Mouse (Mus musculus) limb, embryonic 14.5 days (tissue): ENCODE measurements around the gene Emp2. TPM values are rescaled to one million over a fixed set of nuclear protein-coding genes. Genes with fewer than 3 reads are reported as not detected.
A peak's percentile ranks its signal among the peaks of the same experiment; 100 is the strongest.

Experiments
- ATAC-seq: fragments of 200-750 bp; cut with Nextera tagmentation; 2 replicates; pipeline ENCODE4 v1.8.0; 2017; ENCODE audit warnings: low read depth, moderate number of reproducible peaks, moderate TSS enrichment; ENCODE audit not compliant: low FRiP score
- DNase-seq: peaks from one replicate; pipeline ENCODE4 v3.0.0-alpha.2; 2015; ENCODE audit warnings: low spot score
- H3K27ac ChIP-seq: fragments of 300-500 bp; sonication (generic); replicated peaks from 2 replicates; pipeline ENCODE4 v1.5.1; 2014; ENCODE audit warnings: low read depth, mild to moderate bottlenecking, low read length, moderate library complexity, mixed read lengths
- H3K27me3 ChIP-seq: fragments of 300-500 bp; sonication (generic); 2 replicates; pipeline ENCODE4 v1.6.1; 2014; ENCODE audit warnings: low read length, mixed read lengths; ENCODE audit not compliant: control insufficient read depth, insufficient read depth
- H3K36me3 ChIP-seq: fragments of 300-500 bp; sonication (generic); 2 replicates; pipeline ENCODE4 v1.6.1; 2014; ENCODE audit warnings: mild to moderate bottlenecking, low read length, moderate library complexity, mixed read lengths; ENCODE audit not compliant: control insufficient read depth, insufficient read depth
- H3K4me1 ChIP-seq: fragments of 300-500 bp; sonication (generic); 2 replicates; pipeline ENCODE4 v1.6.1; 2014; ENCODE audit warnings: antibody characterized with exemption, low read length, mixed read lengths; ENCODE audit not compliant: control insufficient read depth, insufficient read depth
- H3K4me2 ChIP-seq: fragments of 300-500 bp; sonication (generic); replicated peaks from 2 replicates; pipeline ENCODE4 v1.6.1; 2014; ENCODE audit warnings: low read depth, mild to moderate bottlenecking, low read length, moderate library complexity; ENCODE audit not compliant: severe bottlenecking
- H3K4me3 ChIP-seq: fragments of 300-500 bp; sonication (generic); replicated peaks from 2 replicates; pipeline ENCODE4 v1.5.1; 2014; ENCODE audit warnings: low read length
- H3K9ac ChIP-seq: fragments of 300-500 bp; sonication (generic); 2 replicates; pipeline ENCODE4 v1.6.1; 2014; ENCODE audit warnings: mild to moderate bottlenecking, low read depth, low read length, moderate library complexity; ENCODE audit not compliant: severe bottlenecking
- H3K9me3 ChIP-seq: fragments of 300-500 bp; sonication (generic); 2 replicates; pipeline ENCODE4 v1.6.1; 2016; ENCODE audit warnings: low read length; ENCODE audit not compliant: control insufficient read depth
- POLR2A ChIP-seq: fragments of 200-500 bp; IDR thresholded peaks from 2 replicates; pipeline ENCODE4 v1.8.0; 2012; ENCODE audit warnings: inconsistent platforms, mild to moderate bottlenecking, moderate library complexity, borderline replicate concordance; ENCODE audit not compliant: insufficient read depth, insufficient read length; ENCODE audit errors: extremely low read depth
- WGBS: fragments of 180-500 bp; shearing (Covaris S2); extraction: QIAGEN DNeasy Blood & Tissue Kit; methylation state at CpG from one replicate; pipeline ENCODE4 v1.1.7; 2014; 5-methylcytosine and 5-hydroxymethylcytosine counted together
- microRNA-seq: library from miRNA; unstranded; fragments of <30 nt; microRNA quantifications from one replicate; pipeline ENCODE4, GENCODE M21; 2016
- polyA plus RNA-seq, 2 experiments: library from polyadenylated mRNA; depleted of rRNA in 1 of 2; stranded (reverse) in 1 of 2; unstranded in 1 of 2; fragments of >200 nt; fragmentation: Nextera tagmentation in 1 of 2; extraction: Ambion mirVana in 1 of 2; gene quantifications; 2 replicates each; pipeline versions ENCODE4 v1.2.1 to v1.2.3; 2012 to 2014

Emp2 gene
- polyA plus RNA-seq, 2 experiments = 35.2 to 41.7 TPM

DNA sequence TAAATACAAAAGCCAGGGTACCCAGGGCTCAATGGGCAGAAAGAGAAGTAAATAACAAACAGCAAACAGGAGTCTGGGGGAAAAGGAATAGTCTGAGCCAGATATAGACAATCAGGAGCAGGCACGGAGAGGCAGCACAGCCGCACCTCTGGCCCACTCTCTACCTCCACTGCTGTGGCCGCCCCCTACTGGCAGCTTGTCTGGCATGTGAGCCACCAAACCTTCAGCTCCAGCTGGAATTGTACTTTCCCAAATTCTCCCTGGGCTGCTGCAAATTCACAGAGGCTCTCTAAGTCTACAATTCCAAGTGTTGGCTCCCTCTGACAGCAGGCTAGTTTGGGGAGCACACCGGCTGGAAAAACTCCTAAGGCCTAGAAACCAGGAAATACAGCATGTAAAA lies 39.3 kb downstream of the Emp2 start:
- no peak overlapping the region for H3K4me3 ChIP-seq
- H3K9ac ChIP-seq = no peak overlapping the region
- no peak overlapping the region for H3K27ac ChIP-seq
- no peaks in the 10 kb centered on the region for H3K36me3 ChIP-seq
- H3K4me2 ChIP-seq = no peak overlapping the region
- ATAC-seq (no peak), DNase-seq (no peak)
- no peaks in the 10 kb centered on the region for H3K4me1 ChIP-seq
- 69% methylated on average over 4 of the region's 4 CpGs for WGBS
- TF ChIP-seq POLR2A = no peak
- no peaks in the 10 kb centered on the region for H3K27me3 ChIP-seq
- peaks cover 5% of the 10 kb centered on the region; the same call in 1 of the 2 replicates for H3K9me3 ChIP-seq

DNA sequence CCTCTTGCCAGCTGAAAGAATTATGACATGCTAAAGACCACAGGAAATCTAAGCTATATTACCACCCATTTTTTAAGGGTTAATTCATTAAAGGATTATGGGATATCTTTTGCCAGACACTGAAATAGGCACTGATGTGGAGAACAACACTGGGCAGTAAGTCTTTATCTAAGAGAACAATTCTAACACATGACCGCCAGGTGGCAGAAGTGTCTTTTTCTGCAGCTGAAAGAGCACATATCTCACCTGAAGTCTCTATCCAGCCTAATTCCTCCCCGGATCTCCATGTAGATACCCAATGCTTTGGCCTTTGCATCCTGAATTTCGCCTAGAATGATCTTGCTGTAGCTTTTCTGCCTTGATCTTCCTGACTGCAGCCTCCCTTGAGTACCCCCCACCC lies 41.5 kb downstream of the Emp2 start:
- H3K4me1 ChIP-seq = no peaks in the 10 kb centered on the region
- no peak for TF ChIP-seq POLR2A
- H3K27me3 ChIP-seq = no peaks in the 10 kb centered on the region
- no peak overlapping the region for H3K27ac ChIP-seq
- 27% methylated on average over 3 of the region's 3 CpGs for WGBS
- H3K9ac ChIP-seq = no peak overlapping the region
- no peak overlapping the region for H3K4me3 ChIP-seq
- DNase-seq (peak; percentile 71), ATAC-seq (no peak)
- peaks cover 5% of the 10 kb centered on the region; the same call in 1 of the 2 replicates for H3K9me3 ChIP-seq
- no peak overlapping the region for H3K4me2 ChIP-seq
- H3K36me3 ChIP-seq = no peaks in the 10 kb centered on the region

DNA sequence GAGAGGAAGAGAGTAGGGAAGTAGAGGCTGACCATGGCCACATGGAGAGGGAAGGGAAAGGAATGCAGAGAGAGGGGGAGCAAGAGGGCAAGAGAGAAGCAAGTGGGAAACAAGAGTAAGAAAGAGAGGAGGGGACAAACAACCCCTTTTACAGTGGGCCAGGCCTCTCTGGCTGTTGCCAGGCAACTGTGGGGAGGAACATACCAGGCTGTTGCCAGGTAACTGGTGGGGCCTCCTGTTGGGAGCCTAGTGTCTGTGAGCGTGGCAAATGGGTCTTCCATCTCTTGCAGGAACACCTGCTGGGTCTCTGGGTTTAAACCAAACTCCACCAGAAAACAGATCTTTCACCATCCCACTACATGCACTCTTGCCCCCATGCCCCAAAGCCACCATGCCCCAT lies 59.8 kb downstream of the Emp2 start:
- H3K4me3 ChIP-seq = no peak overlapping the region
- no peaks in the 10 kb centered on the region for H3K36me3 ChIP-seq
- DNase-seq (no peak), ATAC-seq (no peak)
- no peak overlapping the region for H3K27ac ChIP-seq
- TF ChIP-seq POLR2A = no peak
- no peaks in the 10 kb centered on the region for H3K9me3 ChIP-seq
- H3K9ac ChIP-seq = no peak overlapping the region
- H3K27me3 ChIP-seq = no peaks in the 10 kb centered on the region
- H3K4me1 ChIP-seq = no peaks in the 10 kb centered on the region
- WGBS = 38% methylated on average over 1 of the region's 1 CpGs
- H3K4me2 ChIP-seq = no peak overlapping the region

DNA sequence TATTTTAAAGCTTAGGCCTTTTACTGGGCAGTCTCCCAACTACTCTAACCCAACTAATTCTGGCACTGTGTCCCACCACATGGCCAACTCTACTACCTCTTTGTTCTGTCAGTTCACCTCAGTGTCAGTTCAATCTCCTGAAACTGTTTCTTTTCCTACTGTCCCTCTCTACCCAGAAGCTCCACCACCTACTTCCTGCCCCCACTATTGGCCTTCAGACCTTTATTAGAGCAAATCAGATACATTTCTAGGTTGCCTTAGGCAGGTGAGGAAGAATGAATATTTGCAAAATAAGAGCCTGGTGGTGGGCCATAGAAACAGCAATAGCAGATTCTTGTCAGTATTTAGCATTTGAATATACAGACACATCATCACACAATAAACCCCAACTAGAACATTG lies 77.2 kb downstream of the Emp2 start:
- no peak overlapping the region for H3K4me2 ChIP-seq
- ATAC-seq = no peak
- H3K4me3 ChIP-seq = no peak overlapping the region
- H3K9me3 ChIP-seq = no peaks in the 10 kb centered on the region
- no peaks in the 10 kb centered on the region for H3K4me1 ChIP-seq
- DNase-seq = no peak
- no peak overlapping the region for H3K27ac ChIP-seq
- no peak for TF ChIP-seq POLR2A
- no peaks in the 10 kb centered on the region for H3K36me3 ChIP-seq
- no peak overlapping the region for H3K9ac ChIP-seq
- H3K27me3 ChIP-seq = no peaks in the 10 kb centered on the region

Small RNAs within 50 kb of the gene (microRNA-seq; reads per million reads assigned to microRNA genes)
- gene Gm22932 = not detected

Other genes with a start within 250 kb of the Emp2 start
- 8.5 and 14.4 TPM in 2 replicates for gene Rpl39l, start 143.7 kb downstream of the Emp2 start, polyA plus RNA-seq (2012; rRNA removed)
- gene Rpl39l, start 143.7 kb downstream of the Emp2 start, polyA plus RNA-seq (2014; fragmentation: Nextera tagmentation; extraction: Ambion mirVana) = 5.5 and 8.6 TPM in 2 replicates
- 1.3 and 1.4 TPM in 2 replicates for gene Atf7ip2, start 121.3 kb downstream of the Emp2 start, polyA plus RNA-seq (2012; rRNA removed)
- gene Atf7ip2, start 121.3 kb downstream of the Emp2 start, polyA plus RNA-seq (2014; fragmentation: Nextera tagmentation; extraction: Ambion mirVana) = 0.82 and 1.4 TPM in 2 replicates
- 1.2 and 1.4 TPM in 2 replicates for gene Tekt5, start 81.5 kb upstream of the Emp2 start, polyA plus RNA-seq (2012; rRNA removed)
- gene Tekt5, start 81.5 kb upstream of the Emp2 start, polyA plus RNA-seq (2014; fragmentation: Nextera tagmentation; extraction: Ambion mirVana) = 1.1 and 2.0 TPM in 2 replicates
- 46.1 and 46.9 TPM in 2 replicates for gene Nubp1, start 98.0 kb upstream of the Emp2 start, polyA plus RNA-seq (2012; rRNA removed)
- 59.0 and 64.6 TPM in 2 replicates for gene Nubp1, start 98.0 kb upstream of the Emp2 start, polyA plus RNA-seq (2014; fragmentation: Nextera tagmentation; extraction: Ambion mirVana)
- gene Tvp23a, start 133.4 kb upstream of the Emp2 start, polyA plus RNA-seq (2012; rRNA removed) = 17.7 and 20.7 TPM in 2 replicates
- 14.0 and 17.1 TPM in 2 replicates for gene Tvp23a, start 133.4 kb upstream of the Emp2 start, polyA plus RNA-seq (2014; fragmentation: Nextera tagmentation; extraction: Ambion mirVana)
- gene Ciita, start 166.1 kb upstream of the Emp2 start, polyA plus RNA-seq (2012; rRNA removed) = 0.10 TPM in 2 replicates
- 0.44 and 0.65 TPM in 2 replicates for gene Ciita, start 166.1 kb upstream of the Emp2 start, polyA plus RNA-seq (2014; fragmentation: Nextera tagmentation; extraction: Ambion mirVana)
- 51.2 and 79.2 TPM in 2 replicates for gene Dexi, start 229.1 kb upstream of the Emp2 start, polyA plus RNA-seq (2012; rRNA removed)
- 31.5 and 40.4 TPM in 2 replicates for gene Dexi, start 229.1 kb upstream of the Emp2 start, polyA plus RNA-seq (2014; fragmentation: Nextera tagmentation; extraction: Ambion mirVana)
- gene Clec16a, start 231.4 kb upstream of the Emp2 start, polyA plus RNA-seq (2012; rRNA removed) = 12.5 and 14.6 TPM in 2 replicates
- gene Clec16a, start 231.4 kb upstream of the Emp2 start, polyA plus RNA-seq (2014; fragmentation: Nextera tagmentation; extraction: Ambion mirVana) = 29.9 and 34.9 TPM in 2 replicates